Mouse (Mus musculus) activated CD4-positive, CD25-positive, alpha-beta regulatory T cell (primary cell): ENCODE data around the gene Rnase10. TPM values are rescaled to one million over a fixed set of nuclear protein-coding genes. Genes with fewer than 3 reads are reported as not detected.

Source experiments
- polyA plus RNA-seq, 2 experiments: library from polyadenylated mRNA; unstranded; fragments of 100-300 nt; shearing (Covaris generic); gene quantifications; one replicate each; pipeline ENCODE4 v1.2.1; 2017

Gene Rnase10
- polyA plus RNA-seq = under 1 TPM in 1 of 2 experiments, not detected in 1; 0.19 TPM

DNA sequence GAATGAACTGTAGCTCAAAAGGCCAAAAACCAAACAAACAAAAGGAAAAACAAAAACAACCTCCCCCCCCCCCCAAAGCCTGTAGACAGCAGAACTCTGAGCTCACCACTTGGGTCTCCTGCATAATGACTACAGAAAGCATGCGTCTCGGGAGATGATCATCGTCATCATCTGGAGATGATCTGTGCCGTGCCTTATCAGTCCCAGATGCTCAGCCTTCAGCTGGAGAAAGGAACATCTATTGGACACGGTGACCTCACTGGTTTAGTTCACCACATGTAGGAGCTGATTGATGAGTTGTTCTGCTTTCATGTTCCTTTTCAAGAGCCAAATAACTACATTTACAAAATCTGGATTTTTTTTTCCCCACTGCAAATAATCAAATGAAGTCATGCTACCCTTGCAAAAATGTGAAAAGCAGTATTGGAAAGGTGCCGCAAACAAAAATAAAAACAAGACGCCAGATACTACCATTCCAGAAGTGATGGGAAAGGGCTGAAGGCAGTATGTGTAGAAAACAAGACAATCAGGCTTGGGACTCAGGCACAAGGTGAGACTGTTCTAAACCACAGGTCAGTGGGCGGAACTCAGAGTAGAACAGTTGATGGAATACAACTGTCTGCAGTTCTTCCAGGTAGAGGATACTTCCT, at the start of gene Rnase10:
Rnase10 (plus strand) TSS at position 600 of the 650 bp plus-strand sequence.

GRCm38 (mm10) chr14:51041769-51042168, 34.2 kb downstream of the Rnase10 start, which contains the start of gene Rnase9:
TSS of gene Rnase9 (minus strand) at chr14:51041869.

GRCm38 (mm10) chr14:51050063-51050462, 42.5 kb downstream of the Rnase10 start, which contains the start of gene Rnase11:
TSS of gene Rnase11 (minus strand) at chr14:51050163.

DNA sequence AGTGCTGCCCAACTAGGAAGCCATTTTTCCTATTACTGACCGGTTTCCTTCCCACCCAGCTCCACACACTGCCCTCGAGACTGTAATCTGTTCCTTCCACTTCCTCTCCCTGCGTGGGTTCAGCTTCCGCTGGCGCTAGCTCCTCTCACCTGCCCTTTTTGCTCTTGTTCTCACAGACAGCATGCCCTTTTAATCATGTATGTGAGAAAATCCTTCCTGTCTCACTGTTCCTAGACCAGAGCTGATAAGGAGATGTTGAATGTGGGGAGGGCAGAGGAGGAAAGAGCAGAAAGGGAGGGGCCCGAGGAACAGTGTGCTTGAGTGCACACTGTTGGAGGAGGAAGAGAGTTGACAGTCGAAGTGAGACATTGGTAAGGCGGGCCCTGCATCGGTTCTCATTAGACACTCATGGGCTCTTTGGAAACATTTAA, 49.9 kb downstream of the Rnase10 start, which contains the start of gene Rnase12:
Rnase12 (minus strand) TSS at position 261 of the 431 bp plus-strand sequence.

Other genes with a start within 250 kb of the Rnase10 start
- 100 to 1,000 TPM; 103 to 104 TPM for gene Ttc5, start 222.2 kb upstream of the Rnase10 start, polyA plus RNA-seq
- not detected for gene Ccnb1ip1, start 200.0 kb upstream of the Rnase10 start, polyA plus RNA-seq
- gene Parp2, start 199.9 kb upstream of the Rnase10 start, polyA plus RNA-seq = 10 to 100 TPM; 59.8 to 62.3 TPM
- gene Tep1, start 137.2 kb upstream of the Rnase10 start, polyA plus RNA-seq = 10 to 100 TPM; 19.2 to 24.1 TPM
- under 1 TPM; 0.02 to 0.21 TPM for gene Klhl33, start 110.2 kb upstream of the Rnase10 start, polyA plus RNA-seq
- 10 to 100 TPM; 84.6 to 90.7 TPM for gene Osgep, start 82.9 kb upstream of the Rnase10 start, polyA plus RNA-seq
- 10 to 100 TPM; 41.2 to 87.4 TPM for gene Apex1, start 82.8 kb upstream of the Rnase10 start, polyA plus RNA-seq
- 10 to 100 TPM; 60.2 to 68.1 TPM for gene Pip4p1, start 76.9 kb upstream of the Rnase10 start, polyA plus RNA-seq
- 10 to 100 TPM; 50.8 to 76.6 TPM for gene Pnp, start 76.7 kb upstream of the Rnase10 start, polyA plus RNA-seq
- not detected for gene Gm49342, start 63.2 kb upstream of the Rnase10 start, polyA plus RNA-seq
- 1 to 10 TPM; 1.6 to 2.0 TPM for gene Pnp2, start 51.8 kb upstream of the Rnase10 start, polyA plus RNA-seq
- not detected for gene Rnase9, start 34.1 kb downstream of the Rnase10 start, polyA plus RNA-seq
- not detected for gene Rnase11, start 42.4 kb downstream of the Rnase10 start, polyA plus RNA-seq
- gene Rnase12, start 49.9 kb downstream of the Rnase10 start, polyA plus RNA-seq = under 1 TPM in 1 of 2 experiments, not detected in 1; 0.51 TPM
- gene Olfr750, start 66.7 kb downstream of the Rnase10 start, polyA plus RNA-seq = under 1 TPM in 1 of 2 experiments, not detected in 1; 0.44 TPM
- gene Rnase4, start 83.3 kb downstream of the Rnase10 start, polyA plus RNA-seq = 10 to 100 TPM in 1 of 2 experiments, 1 to 10 TPM in 1; 9.8 to 25.8 TPM
- 1 to 10 TPM in 1 of 2 experiments, under 1 TPM in 1; 0.49 to 8.6 TPM for gene Ang, start 83.4 kb downstream of the Rnase10 start, polyA plus RNA-seq
- gene Eddm3b, start 106.7 kb downstream of the Rnase10 start, polyA plus RNA-seq = not detected
- 1 to 10 TPM; 1.3 to 2.7 TPM for gene Rnase6, start 116.2 kb downstream of the Rnase10 start, polyA plus RNA-seq
- under 1 TPM in 1 of 2 experiments, not detected in 1; 0.47 TPM for gene Rnase1, start 139.0 kb downstream of the Rnase10 start, polyA plus RNA-seq
- not detected for gene Rnase2b, start 154.5 kb downstream of the Rnase10 start, polyA plus RNA-seq
- gene Ang2, start 191.4 kb downstream of the Rnase10 start, polyA plus RNA-seq = not detected
- gene Ear14, start 195.6 kb downstream of the Rnase10 start, polyA plus RNA-seq = not detected
- under 1 TPM in 1 of 2 experiments, not detected in 1; 0.95 TPM for gene Rnase2a, start 248.4 kb downstream of the Rnase10 start, polyA plus RNA-seq